Mouse (Mus musculus): ENCODE data around the gene Hspb11. TPM values are rescaled to one million over a fixed set of nuclear protein-coding genes. Genes with fewer than 3 reads are reported as not detected.

Gene Hspb11
- total RNA-seq, 2 experiments from 2014 or later = 13.7 to 14.1 TPM

DNA sequence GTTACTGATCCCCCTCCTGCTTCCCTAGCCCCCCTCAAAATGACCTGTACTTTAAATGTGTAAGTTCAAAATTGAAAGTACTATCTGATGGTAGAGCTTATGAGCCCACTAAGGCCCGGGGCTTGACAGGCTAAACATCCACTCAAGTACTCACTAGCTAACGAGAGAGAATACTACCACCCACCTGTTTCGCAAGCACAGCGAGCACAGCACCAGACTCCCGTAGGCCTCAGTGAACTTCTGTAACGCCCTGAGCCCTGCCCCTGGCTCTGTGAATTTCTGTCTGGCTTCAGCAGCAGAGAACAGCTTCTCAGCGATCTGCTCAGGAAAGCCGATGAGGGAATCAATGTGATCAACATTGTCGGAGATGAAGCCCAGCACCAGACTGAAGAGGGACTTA is 6.3 kb upstream of the Hspb11 start:
- intact Hi-C loops (cut with DNase I; ENCODE audit: low total_unique reads) = no loop called here
- DNase-seq = no peak

DNA sequence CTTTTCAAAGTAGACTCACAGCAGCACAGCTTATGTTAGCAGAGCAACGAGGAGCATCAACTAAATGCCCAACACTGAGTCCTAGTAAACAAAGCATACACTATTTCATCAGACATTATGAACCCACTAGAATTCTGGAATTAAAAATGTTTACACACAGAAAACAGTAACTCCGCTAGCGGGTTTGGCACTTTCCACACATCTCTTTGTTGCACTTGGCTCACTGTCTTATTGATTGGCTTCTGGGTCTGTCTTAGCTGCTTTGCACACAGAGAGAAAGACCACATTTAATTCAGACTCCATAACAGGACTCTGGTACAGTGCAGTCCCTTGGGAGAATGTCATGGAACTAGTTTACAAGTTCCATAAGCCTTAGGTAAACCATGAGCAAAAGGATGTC is 5.3 kb upstream of the Hspb11 start:
- intact Hi-C loops (cut with DNase I; ENCODE audit: low total_unique reads) = no loop called here
- no peak for DNase-seq

DNA sequence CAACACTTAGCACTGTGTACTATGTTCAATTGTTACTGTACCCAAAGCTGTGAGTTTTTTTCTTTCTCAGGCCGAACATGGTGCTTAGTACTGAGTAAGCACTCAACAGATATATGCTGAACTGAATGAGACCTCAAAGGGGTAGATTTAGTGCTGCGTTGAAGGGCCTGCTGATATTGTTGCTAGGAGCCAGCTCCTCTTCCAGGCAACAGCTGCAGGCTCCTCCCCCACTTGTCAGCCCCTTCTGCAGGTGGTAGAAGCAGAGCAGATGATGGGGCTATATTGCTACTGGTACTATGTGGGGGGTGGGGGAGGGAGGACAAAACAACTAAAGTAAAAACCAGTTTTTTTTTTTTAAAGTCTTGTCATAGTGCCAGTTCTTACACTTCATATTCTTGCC is 3.9 kb upstream of the Hspb11 start:
- intact Hi-C loops (cut with DNase I; ENCODE audit: low total_unique reads) = no loop called here
- no peak for DNase-seq

GRCm38 (mm10) chr4:107250494-107250893 is 2.9 kb upstream of the Hspb11 start:
- DNase-seq = no peak
- intact Hi-C loops (cut with DNase I; ENCODE audit: low total_unique reads) = loop anchor here (2.0 kb wide), 1 partner anchor 98 kb away; no protein-coding TSS in a partner anchor

GRCm38 (mm10) chr4:107252522-107252921 is 871 bp upstream of the Hspb11 start:
- DNase-seq = no peak
- intact Hi-C loops (cut with DNase I; ENCODE audit: low total_unique reads) = no loop called here

DNA sequence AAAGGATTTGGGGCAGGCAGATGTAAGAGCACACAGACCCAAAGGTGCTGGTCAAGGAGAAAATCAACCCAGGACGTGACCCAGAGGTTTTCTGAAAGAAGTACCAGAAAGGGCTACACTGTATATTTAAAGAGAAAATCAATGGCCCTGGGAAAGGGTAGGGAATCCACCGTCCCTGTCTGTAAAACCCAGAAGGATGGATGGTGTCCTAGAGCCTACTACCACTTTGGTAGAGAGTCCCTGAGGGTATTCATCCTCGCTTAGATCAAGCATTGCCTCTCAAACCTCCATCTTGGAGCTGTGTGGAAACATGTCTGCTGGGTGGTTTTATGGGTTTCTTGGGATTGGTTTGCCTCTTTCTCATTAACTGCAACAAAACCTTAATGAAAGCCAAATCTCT is 1.0 kb downstream of the Hspb11 start:
- intact Hi-C loops (cut with DNase I; ENCODE audit: low total_unique reads) = no loop called here
- DNase-seq = no peak

- no peak for DNase-seq
- intact Hi-C loops (cut with DNase I; ENCODE audit: low total_unique reads) = no loop called here
These were observed 6.6 kb downstream of the Hspb11 start for GRCm38 (mm10) chr4:107260001-107260400.

DNA sequence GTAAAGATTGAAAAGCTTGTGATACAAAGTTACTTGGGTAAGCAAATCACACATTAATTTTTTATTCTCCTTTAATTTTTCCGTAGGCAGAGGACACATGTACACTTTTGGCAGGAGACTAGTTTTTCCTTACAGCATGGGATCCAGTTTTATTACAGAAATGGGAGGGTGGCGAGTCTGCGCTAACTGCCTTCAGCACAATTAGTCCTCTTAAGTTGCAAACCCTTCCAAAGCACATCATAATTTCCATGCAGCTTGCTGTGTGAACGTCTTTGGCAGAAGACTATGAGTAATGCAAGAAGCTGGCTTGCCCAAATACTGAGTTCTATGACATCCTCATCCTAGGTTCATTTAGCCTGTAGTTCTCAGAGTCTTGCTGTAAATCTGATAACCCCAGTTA is 20.3 kb downstream of the Hspb11 start:
- DNase-seq = no peak
- intact Hi-C loops (cut with DNase I; ENCODE audit: low total_unique reads) = no loop called here

DNA sequence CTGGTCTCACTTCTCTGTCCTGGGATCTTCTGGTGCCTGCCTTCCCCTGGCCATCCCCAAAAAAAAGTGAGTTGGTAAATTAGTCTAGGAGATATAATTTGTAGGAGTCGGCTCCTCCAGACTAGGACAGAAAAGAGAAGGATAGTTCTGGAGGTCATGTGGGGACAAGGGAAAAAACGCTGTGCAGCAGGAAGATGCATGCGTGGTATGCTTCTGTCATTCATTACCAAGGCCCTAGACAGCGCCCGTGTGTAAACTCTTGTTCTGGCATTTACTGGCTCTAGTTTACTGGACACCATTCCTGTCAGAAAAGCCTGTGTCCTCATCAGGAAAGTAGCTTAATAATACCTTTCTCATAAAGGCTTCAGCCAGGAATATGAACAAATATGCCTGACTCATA is 21.1 kb downstream of the Hspb11 start:
- no peak for DNase-seq

GRCm38 (mm10) chr4:107278188-107278707 is 24.9 kb downstream of the Hspb11 start:
- intact Hi-C loops (cut with DNase I; ENCODE audit: low total_unique reads) = no loop called here
- no peak for DNase-seq

More for the DNA sequence above, 21.1 kb downstream of the Hspb11 start:
- intact Hi-C loops (cut with DNase I; ENCODE audit: low total_unique reads) = no loop called here

DNA sequence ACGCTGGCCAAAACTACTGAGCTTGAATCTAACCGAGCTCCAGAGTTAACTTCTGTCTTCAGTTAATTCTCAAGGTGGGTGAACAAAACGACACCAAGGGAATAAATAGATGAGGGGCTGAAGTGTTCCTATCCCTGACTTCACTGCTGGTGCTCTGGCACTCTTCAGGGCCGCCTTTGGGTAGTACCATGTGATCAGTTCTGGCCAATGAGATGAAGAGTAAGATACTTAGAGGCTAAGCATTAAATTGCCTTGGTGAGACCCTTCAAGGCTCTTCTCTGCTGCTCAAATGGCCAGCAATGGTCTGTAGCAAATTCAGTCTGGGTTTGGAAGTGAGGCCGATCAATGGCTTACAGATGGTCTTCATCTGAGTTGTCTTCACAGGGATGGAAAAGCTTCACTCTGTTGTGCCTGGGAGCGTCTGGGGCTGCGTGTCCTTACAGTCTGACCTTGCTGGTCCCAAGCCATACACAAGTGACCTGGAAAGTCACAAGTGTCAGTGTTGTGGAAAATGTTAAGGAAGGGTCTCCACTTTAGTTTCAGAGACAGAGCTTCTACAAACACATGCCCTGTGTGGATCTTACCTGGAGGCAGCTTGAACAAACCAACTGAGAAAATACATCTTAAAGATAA is 27.6 kb downstream of the Hspb11 start:
- DNase-seq = no peak
- intact Hi-C loops (cut with DNase I; ENCODE audit: low total_unique reads) = no loop called here

DNA sequence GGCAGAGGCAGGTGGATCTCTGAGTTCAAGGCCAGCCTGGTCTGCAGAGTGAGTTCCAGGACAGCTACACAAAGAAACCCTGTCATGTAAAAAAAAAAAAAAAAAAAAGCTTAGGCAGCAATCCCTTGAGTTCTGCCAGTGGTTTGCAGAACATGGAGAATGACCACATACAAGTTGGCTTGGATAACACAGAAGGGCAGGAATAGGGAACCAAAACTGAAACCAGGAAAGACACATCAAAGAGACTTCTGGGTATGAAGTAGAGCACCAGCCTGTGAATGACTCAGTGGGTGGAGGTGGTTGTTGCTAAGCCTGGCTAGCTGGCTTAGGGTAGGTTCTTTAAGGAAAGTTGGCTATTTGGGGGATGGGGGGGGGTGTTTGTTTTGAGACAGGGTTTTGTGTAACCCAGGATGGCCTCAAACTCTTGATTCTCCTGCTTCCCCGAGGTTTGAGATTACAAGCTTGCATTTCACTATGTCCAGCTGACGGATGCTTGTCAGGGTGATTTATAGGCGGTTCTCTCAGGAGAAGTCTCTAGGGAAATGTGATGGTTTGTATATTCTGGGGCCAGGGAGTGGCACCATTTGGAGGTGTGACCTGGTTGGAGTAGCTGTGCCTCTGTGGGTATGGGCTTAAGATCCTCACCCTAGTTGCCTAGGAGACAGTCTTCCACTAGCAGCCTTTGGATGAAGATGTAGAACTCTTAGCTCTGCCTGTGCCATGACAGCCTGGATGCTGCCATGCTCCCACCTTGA is 32.2 kb downstream of the Hspb11 start:
- intact Hi-C loops (cut with DNase I; ENCODE audit: low total_unique reads) = no loop called here
- no peak for DNase-seq

GRCm38 (mm10) chr4:107286386-107286785 is 33.0 kb downstream of the Hspb11 start:
- intact Hi-C loops (cut with DNase I; ENCODE audit: low total_unique reads) = no loop called here
- no peak for DNase-seq

DNA sequence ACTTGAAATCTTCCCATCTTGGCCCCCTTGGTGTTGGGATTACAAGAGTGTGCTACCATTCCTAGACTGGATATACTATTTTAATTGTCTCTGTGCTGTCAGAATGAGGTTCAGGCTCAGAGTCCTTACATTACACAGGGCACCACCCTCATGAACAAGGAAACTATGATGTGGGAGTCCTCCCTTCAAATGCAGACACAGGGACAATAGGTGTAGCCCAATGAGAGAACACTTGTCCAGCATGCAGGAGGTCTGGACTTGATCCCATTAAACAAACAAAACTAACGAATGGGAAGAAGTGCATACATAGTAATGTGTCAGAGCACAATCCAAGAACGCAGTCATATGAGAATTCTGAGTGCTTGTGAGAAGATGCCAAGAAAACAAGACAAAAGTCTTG is 34.1 kb downstream of the Hspb11 start:
- DNase-seq = no peak
- intact Hi-C loops (cut with DNase I; ENCODE audit: low total_unique reads) = no loop called here

GRCm38 (mm10) chr4:107291611-107292272 is 38.3 kb downstream of the Hspb11 start:
- intact Hi-C loops (cut with DNase I; ENCODE audit: low total_unique reads) = no loop called here
- DNase-seq = no peak

- no peak for DNase-seq
- intact Hi-C loops (cut with DNase I; ENCODE audit: low total_unique reads) = no loop called here
These were observed 38.9 kb downstream of the Hspb11 start for GRCm38 (mm10) chr4:107292273-107292662.

DNA sequence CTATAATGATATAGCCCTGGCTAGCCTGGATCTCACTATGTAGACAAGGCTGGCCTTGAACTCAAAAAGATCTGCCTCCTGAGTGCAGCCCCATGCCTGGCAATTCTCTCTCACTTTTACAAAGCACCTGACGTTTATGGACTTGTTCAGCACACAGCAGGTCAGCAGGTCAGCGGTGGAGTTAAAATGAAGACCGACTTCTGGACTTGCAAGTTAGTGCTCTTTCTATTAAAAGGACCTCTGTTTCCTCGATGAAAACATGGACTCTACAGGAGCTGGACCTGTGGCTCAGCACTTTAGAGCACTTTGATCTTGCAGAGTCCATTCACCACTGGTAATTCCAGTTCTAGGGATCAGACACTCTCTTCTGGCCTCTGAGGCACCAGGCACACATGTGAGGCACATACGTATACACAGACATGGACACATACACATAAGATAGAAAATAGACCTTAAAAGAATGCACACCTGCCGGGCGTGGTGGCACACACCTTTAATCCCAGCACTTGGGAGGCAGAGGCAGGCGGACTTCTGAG is 44.7 kb downstream of the Hspb11 start:
- intact Hi-C loops (cut with DNase I; ENCODE audit: low total_unique reads) = no loop called here
- DNase-seq = no peak

GRCm38 (mm10) chr4:107299779-107300340 is 46.5 kb downstream of the Hspb11 start:
- no peak for DNase-seq
- intact Hi-C loops (cut with DNase I; ENCODE audit: low total_unique reads) = no loop called here

- intact Hi-C loops (cut with DNase I; ENCODE audit: low total_unique reads) = no loop called here
- no peak for DNase-seq
These were observed 47.0 kb downstream of the Hspb11 start for GRCm38 (mm10) chr4:107300371-107300770.
